Mouse (Mus musculus) layer of hippocampus, postnatal 25 days (tissue): ENCODE data around the gene Tbc1d23. TPM values are rescaled to one million over a fixed set of nuclear protein-coding genes. Genes with fewer than 3 reads are reported as not detected.
"Not testable (repeated sequence)": the region's sequence is repeated elsewhere in the genome, so short reads cannot be mapped to it uniquely, and the experiment has no call there.

Experiments used
- DNase-seq, 2 experiments: peaks; one replicate each; pipeline ENCODE4 v3.0.0; 2022; ENCODE audit warnings: mixed read lengths in 2 of 2, low spot score in 1 of 2; ENCODE audit errors: extremely low spot score in 1 of 2
- total RNA-seq, 2 experiments: library from RNA; stranded (reverse); gene quantifications; 2 replicates each; pipeline ENCODE4 v1.2.3; 2021

The Tbc1d23 gene
- 10 to 100 TPM; 37.6 to 42.0 TPM for total RNA-seq

GRCm38 (mm10) chr16:57231089-57231936, at the start of gene Tbc1d23:
Tbc1d23 (minus strand) TSS chr16:57231504.
- DNase-seq = peak; percentile 90 to 91

- no peak for DNase-seq
Observed at GRCm38 (mm10) chr16:57280221-57281217, 49.2 kb upstream of the Tbc1d23 start.

DNA sequence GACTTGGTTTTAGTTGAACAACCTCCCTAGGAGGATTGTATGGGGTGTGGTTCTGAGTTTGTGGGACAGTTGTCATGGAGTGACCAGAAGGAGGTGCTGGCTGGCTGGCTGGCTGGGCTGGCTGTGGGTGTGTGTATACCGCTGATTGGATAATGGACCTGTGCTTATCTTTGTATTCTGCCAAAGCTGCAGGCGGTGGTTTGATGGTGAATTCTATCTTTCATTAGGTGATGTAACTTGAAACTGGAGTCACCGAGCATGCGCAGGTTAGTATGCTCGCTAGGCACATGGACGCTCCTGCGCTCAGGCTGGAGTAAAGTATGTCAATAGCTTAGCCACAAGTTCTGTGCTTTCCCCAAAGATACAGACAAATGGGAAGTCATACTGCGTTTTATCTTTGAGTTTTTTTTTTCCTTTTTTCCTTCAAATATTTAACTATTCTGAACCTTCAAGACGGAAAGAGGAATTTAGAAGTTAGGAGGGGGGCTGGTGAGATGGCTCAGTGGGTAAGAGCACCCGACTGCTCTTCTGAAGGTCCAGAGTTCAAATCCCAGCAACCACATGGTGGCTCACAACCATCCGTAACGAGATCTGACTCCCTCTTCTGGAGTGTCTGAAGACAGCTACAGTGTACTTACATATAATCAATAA, 47.8 kb upstream of the Tbc1d23 start:
- no peak for DNase-seq

- DNase-seq = no peak
Observed at GRCm38 (mm10) chr16:57269751-57270150, 38.4 kb upstream of the Tbc1d23 start.

GRCm38 (mm10) chr16:57268058-57268841, 36.9 kb upstream of the Tbc1d23 start:
- DNase-seq = peak; percentile 33 to 38

GRCm38 (mm10) chr16:57267068-57267467, 35.8 kb upstream of the Tbc1d23 start:
- no peak for DNase-seq

DNA sequence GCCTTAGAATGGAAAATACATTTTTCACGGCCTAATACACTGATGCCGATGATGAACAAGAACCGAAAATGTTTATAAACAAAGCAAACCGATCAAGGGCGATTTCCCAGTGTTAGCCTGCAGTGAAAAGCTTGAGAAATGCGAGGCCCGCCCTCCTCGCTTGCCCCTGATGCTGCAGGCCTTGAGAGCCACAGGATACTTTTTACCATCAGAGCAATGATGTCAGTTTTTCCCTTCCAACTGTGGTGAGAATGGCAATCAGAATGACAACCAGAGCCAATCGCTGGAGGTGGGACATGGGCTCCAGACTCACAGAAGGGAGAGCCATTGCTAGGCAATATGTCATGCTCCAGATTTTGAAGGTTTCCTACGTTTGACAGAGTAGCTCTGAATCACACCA, 28.8 kb upstream of the Tbc1d23 start:
- no peak for DNase-seq

DNA sequence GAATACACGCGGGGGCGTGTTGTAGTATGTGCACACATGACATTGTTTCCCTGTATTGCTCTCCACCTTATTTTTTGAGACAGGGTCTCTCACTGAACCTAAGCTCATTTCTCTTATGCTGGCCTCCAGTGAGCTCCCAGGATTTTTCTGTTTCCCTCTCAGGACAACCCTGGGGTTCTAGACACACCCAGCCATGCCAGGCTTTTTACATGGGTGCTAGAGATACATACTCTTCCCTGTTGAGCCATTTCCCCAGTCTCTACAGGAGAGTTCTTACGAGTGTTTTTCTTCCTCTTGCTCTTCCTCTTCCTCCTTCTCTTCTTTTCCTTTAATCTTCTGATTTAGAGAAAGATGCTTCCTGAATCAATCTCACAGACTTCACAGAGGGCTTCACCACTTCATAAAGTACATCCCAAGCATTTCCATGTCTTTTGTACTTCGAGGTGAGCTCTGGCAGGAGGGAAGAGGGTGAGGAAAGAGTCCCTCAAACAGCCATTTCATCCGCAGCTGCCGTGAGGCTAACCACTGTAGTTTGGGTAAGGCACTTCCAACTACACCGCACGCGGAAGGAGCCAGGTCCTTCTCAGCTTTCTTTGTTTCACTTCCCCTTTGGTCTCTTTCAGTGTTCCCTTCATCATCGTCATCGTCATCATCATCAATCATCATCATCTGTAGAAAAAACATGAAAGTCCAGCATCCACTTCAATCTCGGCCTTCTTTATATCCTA, 28.2 kb upstream of the Tbc1d23 start:
- no peak for DNase-seq

- DNase-seq = no peak
Observed at GRCm38 (mm10) chr16:57251589-57252421, 20.5 kb upstream of the Tbc1d23 start.

DNA sequence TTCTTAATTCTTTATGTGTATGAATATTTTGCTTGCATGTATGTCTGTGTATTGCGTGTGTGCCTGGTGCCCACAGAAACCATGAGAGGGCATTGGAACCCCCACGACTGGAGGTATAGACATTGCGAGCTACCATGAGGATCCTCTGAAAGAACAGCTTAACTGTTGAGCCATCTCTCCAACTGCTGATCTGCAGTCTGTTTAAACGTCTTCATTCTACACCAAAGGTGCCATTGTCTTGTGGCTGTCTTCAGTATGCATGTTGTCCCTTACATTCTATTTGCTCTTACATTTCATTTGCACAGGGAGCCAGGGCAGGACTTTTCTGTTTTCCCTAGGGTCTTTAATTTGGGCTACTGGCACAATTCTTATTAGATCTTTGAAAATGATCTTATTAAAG, 19.7 kb upstream of the Tbc1d23 start:
- no peak for DNase-seq

DNA sequence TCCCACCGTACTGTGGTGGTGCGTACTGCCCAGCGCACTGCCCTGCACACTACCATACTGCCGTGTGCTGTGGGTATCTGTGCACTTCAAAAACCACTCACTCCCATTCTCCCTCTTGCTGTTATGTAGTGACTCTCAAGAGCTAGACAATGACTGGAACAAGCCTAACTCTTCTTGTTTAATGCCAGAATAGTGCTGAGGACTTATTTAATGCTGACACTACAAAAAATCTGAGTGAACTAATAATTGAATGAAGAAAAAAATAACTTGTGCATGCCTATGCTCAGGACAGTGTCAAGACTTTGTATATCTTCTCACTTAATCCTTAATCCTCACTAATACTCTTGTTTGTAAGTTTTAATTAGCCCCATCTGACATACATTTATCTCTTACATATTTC, 16.2 kb upstream of the Tbc1d23 start:
- no peak for DNase-seq

- DNase-seq = no peak
Observed at GRCm38 (mm10) chr16:57246596-57246995, 15.3 kb upstream of the Tbc1d23 start.

- peak; percentile 74 to 94 for DNase-seq
Observed at GRCm38 (mm10) chr16:57243858-57244248, 12.5 kb upstream of the Tbc1d23 start.

DNA sequence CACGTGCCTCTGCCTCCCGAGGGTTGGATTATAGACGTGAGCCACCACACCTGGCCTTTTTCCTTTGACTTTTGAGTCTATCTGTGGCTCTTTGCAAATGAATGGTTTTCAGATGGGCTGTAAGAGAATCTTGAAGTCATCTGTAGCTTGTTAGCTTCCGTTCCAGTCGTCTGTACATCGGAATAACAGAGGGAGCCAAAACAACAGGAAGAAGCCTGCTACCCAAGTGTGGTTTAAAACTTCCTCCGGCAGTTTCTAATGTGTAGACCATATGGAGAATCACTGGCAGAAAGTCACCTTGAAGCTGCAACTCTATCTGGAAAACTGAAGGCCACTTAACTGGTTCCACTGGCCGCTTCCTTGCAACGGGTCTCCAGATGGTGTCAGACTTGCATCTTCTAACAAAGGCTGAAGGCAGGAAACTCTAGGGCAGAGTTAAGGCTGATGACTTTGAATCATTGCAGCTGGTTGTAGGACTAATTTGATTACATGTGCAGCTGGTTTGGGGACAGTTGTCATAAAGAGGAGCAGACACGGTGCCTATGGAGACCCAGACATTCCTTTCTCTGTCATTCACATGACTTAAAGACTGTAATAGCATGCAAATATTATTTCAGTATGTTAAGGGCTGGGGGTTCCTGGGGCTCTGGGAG, 12.0 kb upstream of the Tbc1d23 start:
- DNase-seq = no peak

- DNase-seq = no peak
Observed at GRCm38 (mm10) chr16:57242857-57243204, 11.5 kb upstream of the Tbc1d23 start.

DNA sequence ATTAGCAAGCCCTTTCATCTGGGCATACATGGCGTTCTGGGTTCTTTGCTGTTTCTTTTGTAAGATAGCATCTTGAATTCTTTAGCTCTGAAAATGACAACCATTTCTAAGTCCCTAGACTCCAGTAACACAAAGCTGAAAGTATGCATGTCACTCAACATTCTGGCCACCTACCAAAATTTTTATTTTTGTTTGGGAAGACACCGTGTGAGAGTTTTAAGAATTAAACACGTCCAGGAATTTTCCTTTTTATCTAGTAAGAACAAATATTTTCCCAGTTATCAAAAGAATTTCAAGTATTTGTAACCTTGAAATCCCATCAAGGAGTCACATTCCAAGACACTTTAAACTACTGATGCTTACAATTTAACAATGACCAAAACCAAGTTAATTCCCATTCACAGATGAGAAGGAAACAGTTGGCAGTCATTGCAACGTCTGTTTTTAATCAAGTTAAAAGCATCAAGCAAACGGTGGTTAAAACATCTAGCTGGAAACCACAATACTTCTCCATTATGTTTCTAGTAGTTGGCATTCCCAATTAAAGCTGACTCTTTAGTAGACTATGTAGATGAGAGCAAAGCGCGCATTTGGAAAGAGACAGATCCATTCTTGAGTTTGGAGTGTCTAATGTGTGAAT, 4.7 kb upstream of the Tbc1d23 start:
- DNase-seq = no peak

GRCm38 (mm10) chr16:57231937-57232310, 620 bp upstream of the Tbc1d23 start:
- not testable (repeated sequence) for DNase-seq
